Mouse (Mus musculus) right cerebral cortex, postnatal 25 days (tissue): ENCODE measurements around the gene Brd1.
"Not testable (repeated sequence)": the region's sequence is repeated elsewhere in the genome, so short reads cannot be mapped to it uniquely, and the experiment has no call there.

Experiments
- DNase-seq: peaks from one replicate; pipeline ENCODE4 v3.0.0; 2022

The Brd1 gene

DNA sequence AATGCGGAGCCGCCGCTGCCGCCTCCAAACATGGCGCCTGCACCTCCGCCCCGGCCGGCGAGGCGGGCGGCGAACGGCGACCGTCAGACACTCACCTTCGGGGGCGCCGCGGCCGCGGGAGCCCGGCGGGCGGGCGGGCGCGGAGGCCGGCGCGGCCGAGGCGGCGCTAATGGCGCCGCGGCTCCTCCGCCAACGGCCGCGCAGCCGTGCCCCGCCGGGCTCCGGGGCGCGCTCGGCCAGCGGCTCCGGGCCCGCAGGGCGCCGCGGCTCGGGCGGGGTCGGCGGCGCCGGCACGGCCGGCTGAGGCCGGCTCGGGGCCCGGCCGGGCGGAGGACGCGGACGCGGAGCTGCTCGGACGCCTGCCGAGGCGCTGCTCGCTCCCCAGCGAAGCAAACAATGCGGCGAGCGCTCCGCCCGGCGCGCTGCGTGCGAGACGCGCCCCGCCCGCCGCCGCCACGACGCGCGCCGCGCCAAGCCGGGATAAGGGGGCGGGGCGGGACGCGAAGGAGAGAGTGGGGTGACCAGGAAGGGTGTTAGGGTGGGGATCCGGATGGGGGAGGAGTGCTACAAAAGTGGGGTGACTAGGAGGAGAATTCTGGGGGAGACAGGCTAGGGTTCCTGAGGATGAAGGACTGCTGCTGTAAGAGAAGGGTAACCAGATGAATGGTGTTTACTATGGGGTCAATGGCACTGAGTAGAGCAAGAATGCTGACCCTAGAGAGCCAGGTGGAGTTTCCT lies at the start of gene Brd1:
Gene Brd1, minus strand, starts transcription at position 400 of the 738 bp plus-strand sequence.
- DNase-seq, result peak; percentile 89

DNA sequence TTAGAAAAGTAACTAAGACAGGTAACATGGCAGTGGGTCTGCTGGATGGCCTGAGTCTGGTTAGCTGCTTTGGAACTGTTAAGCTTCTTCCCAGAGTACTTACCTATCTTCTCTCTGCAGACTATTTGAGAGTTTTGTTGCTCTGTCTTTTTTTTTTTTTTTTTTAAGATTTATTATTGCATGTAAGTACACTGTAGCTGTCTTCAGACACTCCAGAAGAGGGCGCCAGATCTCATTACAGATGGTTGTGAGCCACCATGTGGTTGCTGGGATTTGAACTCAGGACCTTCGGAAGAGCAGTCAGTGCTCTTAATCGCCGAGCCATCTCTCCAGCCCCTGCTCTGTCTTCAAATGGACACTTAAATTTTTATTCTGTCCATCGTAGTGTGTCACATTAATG lies 40.6 kb upstream of the Brd1 start:
- not testable (repeated sequence) for DNase-seq

DNA sequence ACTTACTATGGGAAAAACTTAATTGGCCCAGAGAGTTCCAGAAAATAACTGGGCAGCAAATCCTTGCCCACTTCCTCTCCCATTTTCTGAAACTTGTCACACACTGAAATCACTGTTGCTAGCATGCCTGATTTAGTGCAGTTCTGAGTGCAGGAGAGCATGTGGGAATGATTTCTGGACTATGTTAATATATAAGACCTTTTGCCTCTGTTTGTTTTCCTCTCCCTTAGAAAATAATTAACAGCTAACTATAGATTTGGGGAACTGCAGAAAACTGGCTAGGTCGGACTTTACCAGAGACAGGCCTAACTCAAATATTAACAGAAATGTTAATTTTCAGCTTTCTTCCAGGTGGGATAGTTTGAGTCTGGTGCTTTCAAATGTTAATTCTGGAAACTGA lies 34.5 kb upstream of the Brd1 start:
- DNase-seq, result no peak

DNA sequence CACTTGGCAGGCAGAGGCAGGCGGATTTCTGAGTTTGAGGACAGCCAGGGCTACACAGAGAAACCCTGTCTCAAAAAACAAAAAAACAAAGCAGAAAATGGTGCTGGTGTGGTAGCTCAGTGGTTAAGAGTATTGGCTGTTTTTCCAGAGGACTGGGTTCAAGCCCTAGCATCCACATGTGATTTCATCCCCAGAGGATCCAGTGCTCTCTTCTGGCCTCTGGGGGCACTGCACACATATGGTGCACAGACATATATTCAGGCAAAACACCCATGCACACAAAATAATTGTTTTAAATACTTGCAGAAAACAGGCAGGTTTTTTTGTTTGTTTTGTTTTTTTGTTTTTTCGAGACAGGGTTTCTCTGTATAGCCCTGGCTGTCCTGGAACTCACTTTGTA lies 32.1 kb upstream of the Brd1 start:
- DNase-seq, result not testable (repeated sequence)

DNA sequence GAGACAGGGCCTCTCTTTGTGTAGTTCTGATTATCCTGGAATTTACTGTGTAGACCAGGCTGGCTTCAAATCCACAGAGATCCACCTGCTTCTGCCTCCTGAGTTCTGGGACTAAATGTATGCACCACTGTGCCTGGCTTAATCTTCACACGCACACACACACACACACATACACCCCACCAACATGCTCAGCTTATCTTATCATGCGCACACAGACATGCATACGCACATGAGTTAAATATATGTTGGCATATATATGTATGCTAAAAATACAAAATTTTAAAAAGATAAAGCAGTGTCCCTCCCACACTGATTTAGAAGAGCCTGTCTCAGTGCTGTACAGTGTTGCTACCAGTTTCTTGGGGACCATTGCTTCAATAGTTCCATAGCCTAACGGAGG lies 27.5 kb upstream of the Brd1 start:
- DNase-seq, result no peak

DNA sequence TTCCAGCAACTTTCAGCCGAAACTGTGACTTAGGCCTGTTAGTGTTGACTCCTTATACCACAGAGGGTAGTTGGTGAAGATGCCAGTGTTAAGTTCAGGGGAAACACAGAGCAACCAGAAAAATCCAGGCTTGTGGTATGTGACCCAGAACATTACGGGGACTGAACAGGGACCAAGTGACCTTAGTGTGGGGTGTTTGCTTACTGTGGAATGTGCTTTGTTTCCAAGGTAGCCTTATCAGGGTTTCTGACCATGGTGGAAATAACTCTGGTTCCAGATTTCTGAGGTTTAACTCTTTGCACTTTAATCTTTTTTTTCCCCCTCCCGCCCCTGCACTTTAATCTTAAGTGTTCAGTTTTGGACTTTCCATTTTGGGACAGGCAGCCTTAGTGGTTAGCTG lies 24.0 kb upstream of the Brd1 start:
- DNase-seq, result no peak

DNA sequence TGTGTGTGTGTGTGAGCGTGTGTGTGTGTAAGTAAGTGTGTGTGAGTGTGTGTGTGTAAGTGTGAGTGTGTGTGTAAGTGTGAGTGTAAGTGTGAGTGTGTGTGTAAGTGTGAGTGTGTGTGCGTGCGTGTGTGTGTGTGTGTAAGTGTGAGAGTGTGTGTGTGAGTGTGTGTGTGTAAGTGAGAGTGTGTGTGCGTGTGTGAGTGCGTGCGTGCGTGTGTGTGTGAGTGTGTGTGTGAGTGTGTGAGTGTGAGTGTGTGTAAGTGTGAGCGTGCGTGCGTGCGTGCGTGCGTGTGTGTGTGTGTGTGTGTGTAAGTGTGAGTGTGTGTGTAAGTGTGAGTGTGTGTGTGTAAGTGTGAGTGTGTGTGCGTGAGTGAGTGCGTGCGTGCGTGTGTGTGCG lies 21.7 kb upstream of the Brd1 start:
- DNase-seq, result no peak

DNA sequence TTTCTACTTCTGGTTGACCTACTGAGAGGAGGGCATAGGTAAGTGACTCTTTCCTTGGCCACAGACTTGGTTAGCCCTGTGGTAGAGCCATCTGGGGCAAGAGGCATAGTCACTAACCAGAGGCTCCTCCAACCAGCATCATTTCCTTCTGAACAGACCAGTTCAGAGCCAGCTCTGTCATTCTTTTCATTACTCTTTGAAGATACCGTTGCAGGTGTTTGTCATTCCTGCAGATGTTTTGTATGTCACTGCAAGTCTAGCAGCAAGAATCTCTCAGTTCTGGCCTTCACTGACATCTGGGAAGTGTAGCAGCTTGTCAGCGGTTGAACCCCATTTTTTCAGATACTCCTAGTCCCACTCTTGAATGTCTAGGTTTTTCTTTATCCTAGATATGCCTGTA lies 20.9 kb upstream of the Brd1 start:
- DNase-seq, result no peak

DNA sequence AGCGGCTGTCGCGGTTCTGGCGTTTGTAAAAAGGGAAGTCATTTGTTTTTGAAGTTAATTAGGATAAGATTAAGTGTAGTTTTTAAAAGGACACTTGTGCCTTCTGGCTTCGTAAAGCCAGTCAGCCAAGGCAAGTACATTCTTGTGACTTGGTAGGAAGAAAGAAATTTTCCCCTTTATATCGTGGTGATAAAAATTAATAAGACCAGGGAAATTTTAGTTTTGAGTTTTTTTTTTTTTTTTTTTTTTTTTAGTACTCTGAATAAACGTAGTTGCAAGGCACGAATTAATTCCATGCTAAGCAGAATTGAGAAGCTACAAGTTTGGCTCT lies 18.3 kb upstream of the Brd1 start:
- no peak for DNase-seq

DNA sequence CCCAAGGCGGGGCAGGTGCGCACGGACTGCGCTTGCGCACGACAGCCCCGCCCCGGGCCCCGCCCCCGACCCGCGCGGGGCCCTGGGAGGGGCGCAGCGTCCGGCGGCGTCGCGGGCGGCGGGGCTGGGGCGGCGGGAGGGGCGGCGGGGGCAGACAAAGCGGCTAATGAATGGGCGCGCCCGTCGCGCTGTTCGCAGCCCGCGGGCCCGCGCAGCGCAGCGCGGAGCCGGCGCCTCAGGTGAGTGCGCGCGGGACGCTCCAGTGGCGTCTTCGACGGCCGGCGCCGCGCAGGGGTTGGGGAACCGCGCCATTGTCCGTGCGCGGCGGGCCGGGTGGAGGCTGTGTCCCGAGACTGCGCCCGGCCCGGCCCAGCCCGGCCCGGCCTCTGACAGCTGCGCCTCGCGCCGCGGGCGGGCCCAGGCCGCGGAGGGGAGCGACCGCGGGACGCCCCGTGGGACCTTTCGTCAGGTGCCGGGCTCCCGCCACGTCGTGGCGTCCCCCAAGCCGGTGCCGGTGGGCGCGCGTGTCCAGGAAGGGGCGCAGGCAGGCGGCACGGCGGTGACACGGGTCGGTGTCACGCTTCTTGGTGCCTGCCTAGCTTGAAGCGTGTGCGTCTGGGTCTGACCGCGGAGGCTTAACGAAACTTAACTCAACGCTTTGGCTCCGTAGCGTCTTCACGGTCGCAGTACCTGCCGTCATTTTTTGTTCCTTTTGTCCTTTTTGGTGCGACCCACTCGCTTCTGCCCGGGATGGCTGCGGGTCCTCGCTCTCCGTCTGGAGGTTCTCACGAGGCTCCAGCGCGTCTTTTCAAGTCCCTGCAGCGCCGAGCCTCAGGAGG lies 17.8 kb upstream of the Brd1 start, which contains the start of gene Zbed4:
Gene Zbed4, plus strand, starts transcription at position 97 of the 839 bp plus-strand sequence.
- DNase-seq, result peak; percentile 54

DNA sequence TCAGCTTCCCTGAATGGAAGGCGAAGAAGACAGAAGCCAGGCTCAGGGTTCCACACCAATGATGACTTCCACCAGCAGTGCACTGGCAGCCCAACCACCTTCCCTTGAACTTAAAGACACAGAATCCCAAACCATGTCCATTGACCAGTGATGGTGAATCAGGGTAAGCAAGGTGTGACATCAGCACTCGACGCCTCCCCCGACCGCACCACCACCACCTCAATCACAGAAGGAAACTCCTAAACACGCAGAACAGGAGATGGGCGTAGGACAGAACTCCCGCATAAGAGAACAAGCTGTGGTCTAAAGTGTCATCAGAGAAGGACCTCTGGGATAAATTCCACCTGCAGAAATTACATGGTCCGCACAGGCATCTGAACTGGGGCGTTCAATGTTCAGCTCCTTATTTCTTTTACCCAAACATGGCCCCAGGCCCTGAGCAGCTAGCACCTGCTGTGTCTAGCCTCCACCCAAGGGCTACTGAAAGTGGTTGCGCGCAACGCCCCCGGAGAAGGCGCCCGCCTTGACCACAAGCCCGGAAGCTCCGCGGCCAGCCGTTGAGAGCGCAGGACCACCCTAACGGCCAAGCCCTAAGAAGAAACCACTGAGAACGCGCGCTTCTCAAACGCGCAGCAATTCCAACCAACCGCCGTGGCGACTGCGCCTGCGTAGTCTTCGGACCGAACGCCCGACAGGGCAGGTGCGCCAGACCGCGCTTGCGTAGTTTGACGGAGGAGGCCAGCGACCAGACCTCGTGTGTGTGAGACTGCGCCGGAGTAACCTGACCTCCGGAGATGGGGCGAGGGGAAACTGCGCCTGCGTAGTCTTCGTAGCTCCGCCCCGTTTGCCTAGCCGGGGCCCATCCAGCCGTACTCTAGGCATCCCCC lies 16.9 kb upstream of the Brd1 start:
- DNase-seq, result peak; percentile 99

DNA sequence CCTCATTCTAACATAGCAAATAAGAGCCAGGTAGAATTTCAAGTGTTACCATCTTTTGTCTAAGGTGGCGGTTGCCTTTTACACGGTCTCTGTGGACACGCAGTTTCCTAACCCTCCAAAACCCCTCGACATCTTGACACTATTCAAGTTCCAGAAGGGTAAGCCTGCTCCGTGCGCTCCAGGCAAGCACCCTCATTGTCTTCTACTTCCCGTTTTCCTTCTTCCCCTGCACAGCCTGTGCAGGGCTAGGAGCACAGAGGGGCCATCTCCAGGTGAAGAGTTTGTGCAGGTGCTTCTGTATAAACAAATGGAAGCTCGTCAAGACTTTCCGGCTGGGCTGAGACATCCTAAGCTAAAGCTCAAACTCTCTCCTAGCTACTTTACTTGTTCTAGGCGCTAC lies 16.0 kb upstream of the Brd1 start:
- no peak for DNase-seq

DNA sequence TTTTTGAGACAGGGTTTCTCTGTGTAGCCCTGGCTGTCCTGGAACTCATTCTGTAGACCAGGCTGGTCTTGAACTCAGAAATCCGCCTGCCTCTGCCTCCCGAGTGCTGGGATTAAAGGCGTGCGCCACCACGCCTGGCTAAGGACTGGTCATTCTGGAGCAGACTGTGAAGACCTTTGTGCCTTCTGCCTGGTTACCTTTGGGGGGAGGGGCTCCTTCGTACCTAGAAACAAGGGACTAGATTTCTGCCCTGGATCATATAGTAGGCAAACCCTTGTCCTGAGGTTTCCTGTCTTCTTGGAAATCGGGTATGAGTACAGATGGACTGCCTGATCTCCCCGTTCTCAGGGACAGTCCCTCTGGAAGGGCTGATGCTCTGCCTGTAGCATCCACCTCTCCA lies 15.6 kb upstream of the Brd1 start:
- not testable (repeated sequence) for DNase-seq

DNA sequence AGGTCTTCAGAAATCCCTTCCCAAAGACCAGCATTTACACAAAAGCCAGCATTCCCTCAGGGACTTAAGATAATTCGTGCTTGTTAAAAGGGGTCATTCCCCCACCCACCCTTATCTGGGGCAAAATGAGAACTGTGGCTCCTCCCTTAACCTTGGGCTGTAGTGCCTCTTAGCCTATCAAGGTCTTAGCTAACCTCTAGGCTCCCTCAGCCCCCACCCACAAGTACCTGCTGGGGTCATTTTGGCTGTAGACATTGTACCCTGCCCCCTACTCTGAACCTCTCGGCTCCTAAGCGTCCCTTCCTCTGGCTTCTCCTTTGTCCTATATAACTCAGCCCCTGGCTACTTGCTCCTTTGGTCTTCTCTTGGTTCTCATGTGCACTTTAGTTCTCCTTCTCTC lies 11.9 kb upstream of the Brd1 start:
- no peak for DNase-seq

DNA sequence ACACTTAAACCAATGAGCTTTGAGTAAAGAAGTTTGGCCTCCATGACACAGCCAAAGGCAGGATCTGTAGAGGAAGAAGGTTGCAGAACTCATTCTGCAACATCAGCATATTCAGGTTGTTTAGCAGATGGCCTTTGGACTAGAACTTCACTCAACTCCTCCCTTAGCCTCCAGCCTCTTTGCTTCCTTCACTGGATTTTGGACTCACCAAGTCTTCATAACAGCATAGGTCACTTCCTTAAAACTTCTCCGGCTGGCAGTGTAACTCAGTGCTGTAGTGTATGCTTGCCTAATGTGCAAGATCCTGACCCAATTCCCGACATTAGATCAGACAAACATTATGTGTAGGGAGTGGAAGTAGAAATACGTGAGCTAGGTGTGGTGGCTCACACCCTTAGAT lies 11.3 kb upstream of the Brd1 start:
- DNase-seq, result no peak

DNA sequence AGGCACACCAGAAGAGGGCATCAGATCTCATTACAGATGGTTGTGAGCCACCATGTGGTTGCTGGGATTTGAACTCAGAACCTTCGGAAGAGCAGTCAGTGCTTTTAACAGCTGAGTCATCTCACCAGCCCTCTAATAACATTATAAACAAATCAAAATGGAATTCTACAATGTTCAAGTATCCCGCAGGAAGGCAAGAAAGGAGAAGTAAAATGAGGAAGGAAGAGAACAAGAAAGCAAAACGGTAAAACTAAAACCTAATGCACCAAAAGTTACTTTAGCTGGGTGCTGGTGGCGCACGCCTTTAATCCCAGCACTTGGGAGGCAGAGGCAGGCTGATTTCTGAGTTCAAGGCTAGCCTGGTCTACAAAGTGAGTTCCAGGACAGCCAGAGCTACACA lies 9.3 kb upstream of the Brd1 start:
- not testable (repeated sequence) for DNase-seq

DNA sequence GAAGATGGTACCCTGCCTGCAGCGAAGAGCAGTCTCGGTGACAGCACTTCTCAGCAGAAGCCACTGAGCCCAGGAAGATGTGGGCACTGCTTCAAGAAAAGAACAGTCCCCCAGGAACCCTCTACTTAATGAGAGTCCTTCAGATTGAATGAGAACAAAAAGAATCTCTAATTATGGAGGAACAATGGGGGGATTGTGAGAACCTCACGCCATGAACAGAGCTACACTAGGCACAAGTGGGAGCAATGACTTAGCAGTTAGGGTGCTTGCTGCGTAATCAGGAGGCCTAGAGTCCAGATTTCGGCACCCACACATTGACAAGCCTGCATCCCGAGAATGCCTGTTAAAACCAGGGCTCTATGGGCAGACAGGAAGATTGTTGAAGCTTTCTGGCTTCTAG lies 7.3 kb upstream of the Brd1 start:
- no peak for DNase-seq

DNA sequence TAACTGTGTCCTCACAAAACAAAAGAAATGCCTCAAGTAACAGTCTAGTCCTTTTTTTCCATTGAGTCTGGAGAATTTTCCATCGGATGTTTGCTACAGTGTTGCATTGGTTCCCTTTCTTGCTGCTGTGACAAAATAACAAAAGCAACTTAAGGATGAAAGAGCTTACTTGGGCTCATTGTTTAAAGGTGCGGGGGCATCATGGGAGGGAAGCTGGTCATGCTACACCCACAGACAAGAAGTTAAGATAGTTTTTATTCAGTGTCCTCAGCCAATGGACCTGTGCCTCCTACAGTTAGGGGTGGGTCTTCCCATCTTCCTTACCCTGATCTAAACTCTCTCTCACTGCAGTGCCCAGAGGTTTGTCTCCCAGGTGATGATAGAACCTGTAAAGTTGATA lies 4.4 kb upstream of the Brd1 start:
- no peak for DNase-seq

DNA sequence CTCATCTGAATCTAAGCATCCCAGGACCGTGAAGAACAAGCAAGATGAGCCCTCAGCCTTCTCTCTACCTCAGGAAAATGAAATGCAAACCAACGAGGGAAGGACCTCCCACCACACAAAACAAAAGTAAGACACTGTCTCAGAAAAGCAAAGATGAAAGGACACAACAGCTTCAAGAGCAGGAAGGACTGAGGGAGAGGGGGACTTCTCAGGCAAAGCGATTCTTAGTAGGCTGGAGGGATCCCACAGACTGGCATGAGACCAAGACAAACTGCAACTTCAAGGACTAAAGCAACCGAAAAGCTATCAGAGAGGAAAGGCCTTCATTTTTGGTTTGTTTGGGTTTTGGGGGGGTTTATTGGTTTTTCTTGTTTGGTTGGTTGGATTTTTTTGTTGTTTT lies 2.1 kb upstream of the Brd1 start:
- DNase-seq, result no peak

DNA sequence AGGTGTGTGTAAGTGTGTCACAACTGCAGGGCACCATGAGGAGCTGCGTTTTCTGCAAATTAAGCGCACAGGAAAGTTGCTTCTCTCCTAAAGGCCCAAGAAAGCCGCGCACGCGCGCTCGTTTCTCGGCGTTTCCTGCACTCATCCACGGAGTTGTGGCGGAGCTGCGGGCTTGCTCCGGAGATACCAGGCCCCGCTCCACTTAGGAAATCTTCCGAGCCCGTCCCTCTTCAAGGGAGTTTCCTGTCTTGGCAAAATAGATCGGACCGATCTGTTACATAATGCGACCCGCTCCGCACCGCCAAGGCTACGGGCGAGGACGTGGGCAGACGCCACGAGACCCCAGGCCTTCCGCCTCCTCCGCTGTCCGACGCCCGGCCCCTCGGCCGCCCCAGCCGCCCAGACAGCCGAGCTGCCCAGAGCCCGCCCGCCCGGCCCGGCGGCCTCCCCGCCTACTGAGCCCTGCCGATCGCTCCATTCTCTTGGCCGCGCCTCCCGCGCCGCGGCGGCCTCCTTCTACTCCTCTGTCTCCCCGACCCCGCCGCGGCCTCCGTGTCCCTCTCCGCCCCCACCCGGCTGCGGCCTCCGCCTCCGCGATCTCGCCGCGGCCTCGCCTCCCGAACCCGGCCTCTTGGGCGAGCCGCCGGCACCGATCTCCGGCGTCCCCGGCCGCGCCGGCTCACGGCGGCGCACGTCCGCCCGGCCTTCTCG lies 837 bp downstream of the Brd1 start:
- DNase-seq, result peak; percentile 61

DNA sequence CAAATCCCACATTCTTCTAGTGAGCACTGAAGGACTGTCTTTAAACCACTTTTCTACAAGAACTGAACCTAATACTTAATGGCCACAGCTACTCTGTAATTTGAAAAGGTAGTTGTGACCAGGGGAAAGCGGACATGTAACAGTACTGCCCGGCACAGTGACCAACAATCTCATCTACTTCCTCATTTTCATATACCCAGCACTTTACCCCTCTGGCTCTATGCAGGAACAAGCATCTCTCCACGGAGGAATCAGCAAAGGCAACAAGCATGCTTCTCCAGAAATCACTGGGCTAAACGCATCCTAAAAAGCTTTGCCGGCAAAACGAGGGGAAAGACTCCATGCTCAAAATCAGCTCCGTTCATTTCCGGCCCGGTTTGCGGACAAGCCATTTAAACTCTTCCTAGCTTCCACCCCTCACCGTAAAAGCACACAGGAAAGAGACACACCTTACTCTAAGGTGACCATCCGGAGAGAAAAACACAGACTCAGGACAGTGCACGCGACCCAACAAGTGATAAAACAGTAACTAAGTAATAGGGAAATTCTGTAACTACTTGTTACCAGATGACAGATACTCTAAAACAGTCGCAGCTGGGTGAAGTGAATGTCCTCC lies 1.5 kb downstream of the Brd1 start:
- no peak for DNase-seq

DNA sequence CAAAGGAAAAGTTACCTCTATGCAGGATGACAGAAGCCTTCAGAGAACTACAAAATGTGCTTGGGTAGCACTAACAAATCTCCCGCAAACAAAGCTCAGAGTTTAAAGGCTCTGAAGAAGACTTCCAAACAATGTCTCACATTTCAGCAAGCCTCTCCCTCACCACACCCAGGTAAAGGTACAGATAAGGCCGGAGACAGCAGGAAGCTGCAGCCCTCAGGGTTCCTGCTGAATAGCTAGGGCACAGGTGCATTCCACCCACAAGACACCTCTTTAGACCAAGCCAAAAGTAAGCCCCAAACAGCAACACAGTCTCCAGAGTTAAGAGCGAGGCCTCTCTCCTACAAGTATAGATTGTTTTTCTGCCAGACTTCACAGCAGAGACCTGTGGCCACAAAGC lies 3.3 kb downstream of the Brd1 start:
- DNase-seq, result no peak
